Mouse (Mus musculus) olfactory bulb, adult 2 months (tissue): Measurements from ENCODE around the gene Ssh1.

Experiments
- CTCF ChIP-seq: fragments of 200-500 bp; IDR thresholded peaks from 2 replicates; pipeline ENCODE4 v1.5.1; 2012; ENCODE audit warnings: low read depth, mild to moderate bottlenecking, low read length, moderate library complexity; ENCODE audit not compliant: insufficient read depth
- POLR2A ChIP-seq: fragments of 200-500 bp; IDR thresholded peaks from 2 replicates; pipeline ENCODE4 v1.6.1; 2012; ENCODE audit warnings: mild to moderate bottlenecking, low read depth, low read length, moderate library complexity; ENCODE audit not compliant: insufficient read depth

GRCm38 (mm10) chr5:113972589-113973515 is 20.8 kb downstream of the Ssh1 start:
- TF ChIP-seq CTCF = no peak
- TF ChIP-seq POLR2A = no peak
